Mouse (Mus musculus): ENCODE results near the gene Bcl7a.

GRCm38 (mm10) chr5:123406952-123407351 lies 63.3 kb downstream of the Bcl7a start:
- no peak for TF ChIP-seq CTCF (conservative IDR thresholded peaks at IDR 0.05; ENCODE audit: low read length)
- TF ChIP-seq POU5F1 (IDR thresholded peaks at IDR 0.05; ENCODE audit: borderline replicate concordance, low read length) = no peak

Data from E14TG2a.4 (cell line).